Mouse (Mus musculus) embryonic fibroblast, embryonic 13.5 days (primary cell): ENCODE data around the gene Zfp217.

Source experiments
- CTCF ChIP-seq: IDR thresholded peaks from 2 replicates; pipeline ENCODE4 v1.5.1; 2011; ENCODE audit warnings: mild to moderate bottlenecking, control low read depth, low read length, moderate library complexity, borderline replicate concordance; ENCODE audit not compliant: insufficient read depth
- POLR2A ChIP-seq: IDR thresholded peaks from 2 replicates; pipeline ENCODE4 v1.6.1; 2011; ENCODE audit warnings: low read depth, mild to moderate bottlenecking, control low read depth, low read length, moderate library complexity

- TF ChIP-seq POLR2A, result no peak
- no peak for TF ChIP-seq CTCF
These were observed 45.3 kb upstream of the Zfp217 start for GRCm38 (mm10) chr2:170193211-170193610.
